Mouse (Mus musculus) CH12.LX (cell line): ENCODE results near the gene Psmc5.

Experiments
- CTCF ChIP-seq, 2 experiments: IDR thresholded peaks in 1 of 2; conservative IDR thresholded peaks in 1 of 2; 2 replicates each; pipeline ENCODE4 v1.5.1; 2011 to 2012; ENCODE audit warnings: low read depth in 2 of 2, low read length in 2 of 2, improper control_type of control experiment in 1 of 2, inconsistent platforms in 1 of 2, mild to moderate bottlenecking in 1 of 2, moderate library complexity in 1 of 2
- EP300 ChIP-seq: IDR thresholded peaks from 2 replicates; pipeline ENCODE4 v1.6.1; 2011; ENCODE audit warnings: low read length, improper control_type of control experiment
- HCFC1 ChIP-seq: IDR thresholded peaks from 2 replicates; pipeline ENCODE4 v1.6.1; 2012; ENCODE audit warnings: low read depth, mild to moderate bottlenecking, inconsistent platforms, low read length, improper control_type of control experiment
- JUND ChIP-seq: conservative IDR thresholded peaks from 2 replicates; pipeline ENCODE4 v1.6.1; 2011; ENCODE audit warnings: low read depth, low read length, improper control_type of control experiment
- KAT2A ChIP-seq: IDR thresholded peaks from 2 replicates; pipeline ENCODE4 v1.6.1; 2012; ENCODE audit warnings: low read length, improper control_type of control experiment, inconsistent platforms; ENCODE audit not compliant: insufficient replicate concordance
- MAX ChIP-seq: IDR thresholded peaks from 2 replicates; pipeline ENCODE4 v1.6.1; 2011; ENCODE audit warnings: low read length, improper control_type of control experiment
- MEF2A ChIP-seq: IDR thresholded peaks from 2 replicates; pipeline ENCODE4 v1.6.1; 2014; ENCODE audit warnings: low read depth, mild to moderate bottlenecking, inconsistent platforms, low read length, improper control_type of control experiment, borderline replicate concordance
- NELFE ChIP-seq: IDR thresholded peaks from 2 replicates; pipeline ENCODE4 v1.6.1; 2011; ENCODE audit warnings: low read depth, low read length, improper control_type of control experiment
- POLR2A ChIP-seq: IDR thresholded peaks from 2 replicates; pipeline ENCODE4 v1.6.1; 2011; ENCODE audit warnings: low read depth, mild to moderate bottlenecking, improper control_type of control experiment, low read length
- RAD21 ChIP-seq: IDR thresholded peaks from 2 replicates; pipeline ENCODE4 v1.6.1; 2011; ENCODE audit warnings: low read depth, mild to moderate bottlenecking, low read length, improper control_type of control experiment, moderate library complexity
- SIN3A ChIP-seq: IDR thresholded peaks from 2 replicates; pipeline ENCODE4 v1.6.1; 2012; ENCODE audit warnings: low read length, improper control_type of control experiment, inconsistent platforms
- UBTF ChIP-seq: IDR thresholded peaks from 2 replicates; pipeline ENCODE4 v1.6.1; 2012; ENCODE audit warnings: low read depth, mild to moderate bottlenecking, inconsistent platforms, low read length, improper control_type of control experiment, moderate library complexity
- ZC3H11A ChIP-seq: IDR thresholded peaks from 2 replicates; pipeline ENCODE4 v1.6.1; 2012; ENCODE audit warnings: low read depth, mild to moderate bottlenecking, inconsistent platforms, low read length, improper control_type of control experiment

- TF ChIP-seq CTCF (conservative IDR thresholded peaks at IDR 0.05 in 1 of 2, IDR thresholded peaks at IDR 0.05 in 1 of 2; ENCODE audit: low read depth in 2 of 2, low read length in 2 of 2) (no peak), ZC3H11A (no peak), KAT2A (no peak), HCFC1 (no peak), MEF2A (no peak), POLR2A (no peak), UBTF (no peak), EP300 (no peak), RAD21 (no peak), JUND (no peak), SIN3A (no peak), NELFE (no peak), MAX (no peak)
Measured at GRCm38 (mm10) chr11:106267871-106268270, 11.9 kb downstream of the Psmc5 start.
